Mouse (Mus musculus) embryo, embryonic 9.5 days (tissue): Measurements from ENCODE around the gene Tinagl1.
A peak's percentile ranks its signal among the peaks of the same experiment; 100 is the strongest.

Source experiments
- DNase-seq: peaks from one replicate; pipeline ENCODE4 v3.0.0-alpha.2; 2017; ENCODE audit errors: extremely low spot score

Tinagl1 gene

GRCm38 (mm10) chr4:130175072-130175711 is at the start of gene Tinagl1:
TSS of gene Tinagl1 (minus strand) at chr4:130175122.
- DNase-seq, result peak; percentile 42

- no peak for DNase-seq
Measured at GRCm38 (mm10) chr4:130224071-130224470, 49.1 kb upstream of the Tinagl1 start.

GRCm38 (mm10) chr4:130222179-130222578 is 47.3 kb upstream of the Tinagl1 start, which contains the start of gene Gm853:
TSS of gene Gm853 (minus strand) at chr4:130222401.
- no peak for DNase-seq

DNA sequence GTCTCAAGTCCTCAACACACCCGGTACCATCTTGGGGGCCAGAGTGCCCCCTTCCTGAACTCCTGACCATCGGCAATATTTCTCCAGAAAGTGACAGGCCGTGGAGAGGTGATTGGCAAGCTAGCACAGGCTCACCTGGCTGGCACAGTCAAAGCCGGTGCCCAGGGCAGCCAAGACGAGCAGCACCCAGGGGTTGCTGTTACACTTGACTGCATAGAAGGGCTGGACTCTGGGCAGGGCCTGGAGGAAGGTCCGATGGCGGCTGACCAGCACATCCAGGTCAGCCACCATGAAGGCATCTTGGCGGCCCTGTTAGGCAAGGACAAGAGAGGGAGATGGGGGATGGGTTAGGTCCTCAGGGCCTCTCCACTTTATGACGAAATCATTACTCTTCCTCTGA is 45.3 kb upstream of the Tinagl1 start:
- no peak for DNase-seq

DNA sequence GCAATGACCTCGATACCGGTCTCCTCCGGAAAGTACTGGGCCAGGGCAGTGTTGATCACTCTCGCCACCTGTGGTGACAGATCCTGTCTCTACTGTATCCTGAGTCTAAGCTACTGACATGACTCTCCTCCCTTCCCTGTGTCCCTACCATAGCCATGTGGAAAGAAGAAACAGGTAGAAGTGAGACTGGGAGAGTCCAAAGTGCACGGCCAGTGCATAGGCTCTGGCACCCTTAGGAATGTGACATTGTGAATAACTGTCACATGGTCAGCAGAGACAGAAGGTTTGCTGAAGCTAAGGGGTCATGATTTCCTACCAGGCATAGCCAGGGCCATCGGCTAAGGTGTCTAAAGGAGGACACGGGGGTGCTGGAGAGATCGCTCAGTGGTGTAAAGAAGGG is 40.5 kb upstream of the Tinagl1 start:
- no peak for DNase-seq

GRCm38 (mm10) chr4:130213857-130214256 is 38.9 kb upstream of the Tinagl1 start:
- no peak for DNase-seq

GRCm38 (mm10) chr4:130213197-130213596 is 38.3 kb upstream of the Tinagl1 start:
- no peak for DNase-seq

DNA sequence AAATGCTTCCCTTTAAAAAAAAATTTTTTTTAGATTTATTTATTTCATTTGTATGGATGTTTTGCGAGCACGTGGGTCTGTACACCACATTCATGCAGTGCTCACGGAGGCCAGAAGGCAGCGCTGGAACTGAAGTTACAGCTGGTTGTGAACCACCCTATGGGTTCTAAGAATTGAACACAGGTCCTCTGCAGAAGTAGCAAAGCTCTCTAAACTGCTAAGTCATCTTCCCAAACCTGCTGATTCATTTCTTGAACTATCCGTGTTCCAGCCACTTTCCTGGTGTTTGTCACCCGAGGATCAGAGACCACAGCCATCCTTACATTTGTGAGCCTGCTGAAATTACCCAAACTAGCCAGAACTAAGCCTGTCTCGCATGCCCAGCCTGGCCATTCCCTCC is 37.5 kb upstream of the Tinagl1 start:
- DNase-seq, result no peak

DNA sequence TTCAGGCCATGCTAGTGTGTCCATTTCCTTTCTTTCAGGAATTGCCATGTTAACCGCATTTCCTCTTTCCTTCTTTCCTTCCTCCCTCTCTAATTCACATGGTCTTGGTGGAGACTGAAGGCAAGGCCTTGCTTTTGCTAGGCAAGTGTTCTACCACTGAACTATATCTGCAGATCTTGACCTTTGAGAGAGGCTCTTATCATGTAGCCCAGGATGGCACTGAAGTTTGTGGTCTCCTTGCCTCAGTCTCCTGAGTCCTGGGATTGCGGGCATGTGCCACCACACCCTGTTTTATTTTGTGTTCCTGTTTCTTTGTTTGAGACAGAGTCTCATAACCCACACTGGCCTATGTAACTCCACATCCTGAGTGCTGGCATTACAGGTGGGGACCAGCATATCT is 36.9 kb upstream of the Tinagl1 start:
- DNase-seq, result no peak

DNA sequence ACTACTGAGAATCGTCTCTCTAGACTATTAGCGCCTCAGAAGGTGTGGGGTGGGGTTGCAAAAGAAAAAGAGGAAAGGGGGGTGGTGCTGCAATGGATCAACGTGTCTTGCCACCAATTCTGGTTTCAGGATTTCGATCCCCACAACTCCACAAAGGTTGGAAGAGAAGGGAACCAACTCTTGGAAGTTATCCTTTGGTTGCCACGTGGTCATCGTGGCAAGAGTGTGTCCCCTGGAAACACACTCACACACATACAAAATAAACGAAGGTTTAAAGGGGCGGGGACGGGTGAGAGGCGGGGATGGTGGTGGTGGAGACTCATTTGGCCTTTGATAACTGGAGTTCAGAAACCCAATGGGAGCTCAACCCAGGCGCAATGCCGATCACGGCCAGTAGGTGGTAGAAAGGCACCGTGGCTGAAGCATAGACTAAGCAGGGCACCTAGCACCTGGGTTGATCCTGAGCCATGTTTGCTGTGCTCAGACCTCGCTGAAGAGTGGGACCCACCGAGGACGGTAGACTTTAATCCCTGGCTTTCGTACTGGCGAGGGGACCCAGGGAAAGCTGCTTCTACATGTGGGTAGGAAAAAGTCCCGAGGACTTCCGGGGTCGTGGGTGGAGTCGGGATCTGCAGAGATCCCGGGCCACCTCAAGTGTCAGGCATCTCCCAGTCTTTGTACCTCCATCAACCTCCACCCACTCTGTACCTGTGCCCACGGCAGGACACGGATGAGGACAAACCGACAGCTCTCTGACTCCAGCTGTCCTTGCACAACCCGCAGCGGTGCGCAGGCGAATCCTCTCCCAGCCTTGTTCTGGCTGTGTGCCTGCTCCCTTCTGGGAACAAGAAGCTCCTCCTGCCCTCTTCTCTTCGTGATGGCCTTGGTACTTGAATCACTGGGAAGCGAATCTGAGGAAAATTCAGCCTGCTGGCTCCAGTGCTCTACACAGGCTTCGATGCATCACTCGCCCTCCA is 24.1 kb upstream of the Tinagl1 start:
- peak; percentile 88 for DNase-seq

- no peak for DNase-seq
Measured at GRCm38 (mm10) chr4:130196542-130196941, 21.6 kb upstream of the Tinagl1 start.

- DNase-seq, result no peak
Measured at GRCm38 (mm10) chr4:130195924-130196323, 21.0 kb upstream of the Tinagl1 start.

DNA sequence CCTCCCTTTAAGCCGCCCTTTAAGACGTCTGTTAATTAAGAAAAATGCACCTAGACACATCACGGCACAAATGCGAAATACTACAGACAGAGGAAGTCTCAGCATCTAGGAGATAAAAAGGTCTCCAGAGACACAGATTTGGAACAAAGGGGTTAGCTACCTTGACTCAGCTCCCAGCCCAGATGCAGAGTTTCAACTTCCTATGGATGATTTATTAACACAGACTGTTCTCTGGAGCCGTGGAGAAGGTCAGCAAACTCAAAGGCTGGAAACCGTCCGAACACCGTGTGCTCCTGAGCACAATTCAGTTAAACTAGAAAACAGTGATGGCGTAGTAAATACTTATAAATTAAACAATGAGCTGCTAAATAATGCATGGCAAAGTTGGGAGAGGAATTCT is 17.3 kb upstream of the Tinagl1 start:
- no peak for DNase-seq

DNA sequence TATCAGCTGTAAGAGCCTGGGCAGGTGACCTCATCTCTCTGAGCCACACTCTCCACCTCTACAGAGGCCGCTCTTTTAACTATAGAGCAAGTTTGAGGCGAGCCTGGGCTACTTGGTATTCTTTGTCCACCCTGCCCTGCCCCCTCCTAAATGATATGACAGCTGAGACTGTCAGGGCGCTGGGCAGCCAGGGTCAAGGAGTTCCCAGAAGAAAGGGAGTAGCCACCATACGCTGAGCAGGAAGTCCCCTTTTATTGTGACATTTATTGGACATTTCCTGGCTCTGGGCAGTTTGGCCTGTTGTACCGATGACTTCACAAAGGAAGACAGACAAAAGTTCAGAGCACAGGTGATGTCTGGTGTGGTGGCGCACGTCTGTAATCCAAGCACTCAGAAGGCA is 14.7 kb upstream of the Tinagl1 start:
- no peak for DNase-seq

- peak; percentile 81 for DNase-seq
Measured at GRCm38 (mm10) chr4:130188806-130189297, 13.9 kb upstream of the Tinagl1 start.

- no peak for DNase-seq
Measured at GRCm38 (mm10) chr4:130186891-130187290, 12.0 kb upstream of the Tinagl1 start.

DNA sequence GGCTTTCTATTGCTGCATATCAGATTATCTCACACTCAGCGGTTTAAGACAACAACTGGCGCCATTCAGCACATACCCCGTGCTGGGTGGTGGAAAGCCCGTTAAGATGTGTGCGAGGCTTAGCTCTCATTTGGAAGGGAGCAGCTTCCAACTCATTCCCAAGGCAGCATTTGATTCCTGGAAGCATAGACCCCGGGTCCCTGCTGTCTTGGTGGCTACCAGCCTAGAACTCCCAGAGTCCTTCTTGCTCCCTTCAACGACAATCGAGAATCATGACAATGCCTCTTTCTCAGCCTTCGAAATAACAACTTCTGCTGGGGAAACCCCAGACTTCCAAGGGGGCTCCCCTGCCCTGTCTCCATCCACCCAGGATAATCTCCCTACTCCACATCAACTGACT is 11.5 kb upstream of the Tinagl1 start:
- no peak for DNase-seq

GRCm38 (mm10) chr4:130183879-130184278 is 9.0 kb upstream of the Tinagl1 start:
- no peak for DNase-seq

DNA sequence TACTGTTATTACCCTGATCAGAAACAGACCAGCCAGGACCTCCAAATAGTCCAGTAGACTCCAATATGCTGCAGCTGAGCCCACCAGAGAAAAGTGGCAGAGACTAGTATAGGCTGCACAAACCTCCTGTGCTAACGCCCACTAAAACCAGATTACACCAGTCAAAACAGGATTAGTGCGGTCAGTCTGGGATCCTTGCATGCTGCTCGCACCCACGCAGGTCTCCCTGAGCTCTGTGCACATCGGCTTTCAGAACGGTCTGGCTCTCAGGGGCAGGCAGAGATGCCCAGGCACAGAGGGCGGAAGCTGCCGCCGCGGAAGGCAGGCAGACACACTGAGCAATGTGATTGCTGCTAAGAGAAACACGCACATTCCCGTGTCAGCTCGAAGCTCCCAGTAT is 8.1 kb upstream of the Tinagl1 start:
- no peak for DNase-seq

DNA sequence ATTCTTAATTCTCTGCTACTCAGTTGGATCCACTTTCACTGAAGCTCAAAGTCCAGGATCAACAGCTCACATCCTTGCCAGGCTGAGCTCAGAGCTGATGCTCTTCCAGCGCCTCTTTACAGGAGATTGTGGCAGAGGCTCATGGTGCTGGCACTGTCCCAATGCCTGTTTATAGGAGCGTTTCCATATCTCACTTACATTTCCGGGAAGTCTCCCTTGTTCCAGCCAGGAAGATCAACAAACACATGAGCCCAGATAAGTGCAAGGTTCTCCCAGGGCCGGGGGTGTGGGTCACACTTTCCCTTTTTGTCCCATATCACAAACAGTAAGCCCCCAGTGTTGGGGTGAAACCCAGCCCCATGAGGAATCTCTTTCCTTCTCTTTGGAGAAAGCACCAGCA is 7.0 kb upstream of the Tinagl1 start:
- DNase-seq, result no peak

GRCm38 (mm10) chr4:130180909-130181602 is 6.1 kb upstream of the Tinagl1 start:
- no peak for DNase-seq

- no peak for DNase-seq
Measured at GRCm38 (mm10) chr4:130179876-130180275, 5.0 kb upstream of the Tinagl1 start.
